9 mouse cellular contexts compared by ENCODE assay signal in the genomic region with DNA sequence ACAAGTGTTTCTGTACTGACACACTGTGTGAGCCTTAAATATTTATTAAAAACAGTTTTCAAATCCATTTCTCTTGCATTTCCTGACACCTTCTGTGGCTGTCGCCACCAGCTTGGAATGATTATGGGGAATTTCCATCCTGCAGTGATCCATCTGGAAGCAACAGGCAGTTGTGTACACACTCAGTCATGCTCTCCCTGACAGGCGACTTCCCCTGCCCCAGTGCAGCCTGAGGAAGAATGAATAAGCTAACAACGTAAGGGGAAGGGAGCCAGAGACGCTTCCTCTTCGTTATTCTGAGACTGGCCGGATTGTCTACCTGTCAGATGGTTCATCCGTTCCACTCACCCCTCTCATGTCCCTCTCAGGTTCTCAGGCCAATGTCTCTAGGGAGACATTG. TPM values are rescaled to one million over a fixed set of nuclear protein-coding genes. Genes with fewer than 3 reads are reported as not detected.
DNase-seq lines count a peak whose midpoint lies in the region; ATAC-seq lines count a peak whose summit lies in the region.
"Had no signal": no experiment of that assay in that cellular context is flagged by ENCODE, and none has a peak within 500 bp of the region (broad histone marks: within the 10 kb centered on the region; RNA-seq: fewer than 3 reads in every experiment).

No protein-coding gene starts in this region.

- H3K4me2 ChIP-seq in heart, embryonic 12.5 days = no peak overlapping the region
- no peak overlapping the region for H3K4me2 ChIP-seq in embryonic facial prominence, embryonic 11.5 days (ENCODE audit: low read depth, low read length)

- DNase-seq in heart, postnatal 25 days (ENCODE audit: low spot score) = no peak
- DNase-seq in NIH3T3 (ENCODE audit: low read depth) = peak; percentile 59
- peak; percentile 4 for DNase-seq in embryonic facial prominence, embryonic 11.5 days (ENCODE audit: low spot score)
- peak; percentile 21 to 66 for DNase-seq in kidney, postnatal 25 days
- no peak for DNase-seq in layer of hippocampus, postnatal 14 days (ENCODE audit: low spot score in 2 of 2)
- DNase-seq in thymus, adult 18-20 months = no peak

- WGBS in heart, embryonic 12.5 days = 35% methylated on average over 7 of the region's 7 CpGs
- 33% methylated on average over 7 of the region's 7 CpGs for WGBS in embryonic facial prominence, embryonic 11.5 days

- H3K9me3 ChIP-seq in heart, embryonic 12.5 days (replicated peaks) = no peaks in the 10 kb centered on the region
- H3K9me3 ChIP-seq in embryonic facial prominence, embryonic 11.5 days (replicated peaks; ENCODE audit: control insufficient read depth, low read length) = no peaks in the 10 kb centered on the region

- ATAC-seq in heart, embryonic 12.5 days (ENCODE audit: insufficient number of reproducible peaks, low FRiP score) = peak; percentile 67; the same call in 1 of the 2 replicates
- no peak for ATAC-seq in embryonic facial prominence, embryonic 11.5 days (replicated peaks; ENCODE audit: insufficient number of reproducible peaks, low FRiP score, low TSS enrichment, low read depth)
- ATAC-seq in erythroid progenitor cell, adult 5-6 weeks (replicated peaks; ENCODE audit: low FRiP score, poor library complexity, severe bottlenecking) = no peak

- H3K9ac ChIP-seq in heart, embryonic 12.5 days = no peak overlapping the region
- H3K9ac ChIP-seq in embryonic facial prominence, embryonic 11.5 days (replicated peaks; ENCODE audit: low read length) = no peak overlapping the region

- H3K4me3 ChIP-seq in heart, embryonic 12.5 days = no peak overlapping the region
- no peak overlapping the region for H3K4me3 ChIP-seq in embryonic facial prominence, embryonic 11.5 days (ENCODE audit: low read depth, low read length)

- no peaks in the 10 kb centered on the region for H3K36me3 ChIP-seq in heart, embryonic 12.5 days
- H3K36me3 ChIP-seq in embryonic facial prominence, embryonic 11.5 days (replicated peaks; ENCODE audit: control insufficient read depth, insufficient read depth, low read depth, low read length) = no peaks in the 10 kb centered on the region

- no peaks in the 10 kb centered on the region for H3K27me3 ChIP-seq in heart, embryonic 12.5 days (replicated peaks)
- H3K27me3 ChIP-seq in embryonic facial prominence, embryonic 11.5 days (ENCODE audit: control insufficient read depth, insufficient read depth, low read length) = no peaks in the 10 kb centered on the region

- peak overlapping the region; percentile 51 for H3K27ac ChIP-seq in heart, embryonic 12.5 days (ENCODE audit: poor library complexity, severe bottlenecking)
- no peak overlapping the region for H3K27ac ChIP-seq in embryonic facial prominence, embryonic 11.5 days (replicated peaks; ENCODE audit: low read depth, low read length)

- intact Hi-C loops in heart, postnatal 25 days (cut with DNase I) = no loop called here

- peaks cover 8% of the 10 kb centered on the region; the same call in 1 of the 2 replicates for H3K4me1 ChIP-seq in heart, embryonic 12.5 days (replicated peaks)
- H3K4me1 ChIP-seq in embryonic facial prominence, embryonic 11.5 days (ENCODE audit: control insufficient read depth, insufficient read depth, low read length) = no peaks in the 10 kb centered on the region

RNA-seq across cellular contexts. Expression of gene Gm9833, which starts 4.6 kb away (rescaled TPM):
- 3.7 and 4.0 TPM in 2 replicates for polyA plus RNA-seq in heart, embryonic 12.5 days (2016; fragmentation: Nextera tagmentation; extraction: Ambion mirVana)
- 1 to 10 TPM; 1.0 to 1.3 TPM for total RNA-seq in heart, postnatal 25 days (2021)
- 5.6 and 6.3 TPM in 2 replicates for polyA plus RNA-seq in embryonic facial prominence, embryonic 11.5 days (2014; fragmentation: Nextera tagmentation; extraction: Ambion mirVana)
- total RNA-seq in erythroid progenitor cell, adult 5-6 weeks (2015; ENCODE audit: low replicate concordance) = 5.4 and 7.5 TPM in 2 replicates
- 20.8 and 44.2 TPM in 2 replicates for total RNA-seq in erythroid progenitor cell, adult 5-6 weeks (2017; ENCODE audit: low replicate concordance)
- 10 to 100 TPM; 11.5 to 11.9 TPM for total RNA-seq in layer of hippocampus, postnatal 14 days (2021)
- polyA plus RNA-seq: large intestine, adult 2 months had no signal

Comparison
In these comparisons a context has a peak if more than half of its experiments do, and no peak if none do; other contexts are left out.
1. DNase-seq: peak in NIH3T3 (single experiment), embryonic facial prominence, embryonic 11.5 days (single experiment) and kidney, postnatal 25 days (2 of 2); none in heart, postnatal 25 days (single experiment), layer of hippocampus, postnatal 14 days (0 of 2) and thymus, adult 18-20 months (0 of 2).